Mouse (Mus musculus) common myeloid progenitor, adult 5-6 weeks (primary cell): Measurements from ENCODE around the gene Srcin1. TPM values are rescaled to one million over a fixed set of nuclear protein-coding genes. Genes with fewer than 3 reads are reported as not detected.

Experiments used
- ATAC-seq: replicated peaks from 2 replicates; pipeline ENCODE4 v1.8.0; 2016; ENCODE audit warnings: low read depth, mild to moderate bottlenecking, moderate TSS enrichment, inconsistent platforms; ENCODE audit not compliant: poor library complexity, severe bottlenecking
- total RNA-seq: library from RNA; stranded (forward); fragments of 200-1000, 187-1606 nt; gene quantifications from 2 replicates; pipeline ENCODE4 v1.2.3, GENCODE M21; 2017

The Srcin1 gene
- total RNA-seq, 1 experiment from 2014 or later, result not detected

- peak; percentile 65 for ATAC-seq
Observed at GRCm38 (mm10) chr11:97476334-97477095, 99.5 kb downstream of the Srcin1 start.

GRCm38 (mm10) chr11:97471276-97471675 lies 104.7 kb downstream of the Srcin1 start:
- ATAC-seq, result no peak

- no peak for ATAC-seq
Observed at GRCm38 (mm10) chr11:97469828-97470227, 106.2 kb downstream of the Srcin1 start.

- ATAC-seq, result peak; percentile 87
Observed at GRCm38 (mm10) chr11:97468639-97469287, 107.2 kb downstream of the Srcin1 start.

GRCm38 (mm10) chr11:97466444-97467160 lies 109.4 kb downstream of the Srcin1 start:
- ATAC-seq, result no peak

GRCm38 (mm10) chr11:97465957-97466356 lies 110.0 kb downstream of the Srcin1 start:
- no peak for ATAC-seq

GRCm38 (mm10) chr11:97463991-97464390 lies 112.0 kb downstream of the Srcin1 start:
- ATAC-seq, result no peak

- ATAC-seq, result no peak
Observed at GRCm38 (mm10) chr11:97463166-97463565, 112.8 kb downstream of the Srcin1 start.

GRCm38 (mm10) chr11:97462538-97462937 lies 113.4 kb downstream of the Srcin1 start:
- ATAC-seq, result no peak

- ATAC-seq, result no peak
Observed at GRCm38 (mm10) chr11:97461307-97461820, 114.6 kb downstream of the Srcin1 start.

Other genes with a start within 250 kb of the Srcin1 start
- not detected in 2 replicates for gene Gpr179, start 224.1 kb downstream of the Srcin1 start, total RNA-seq
- 14.2 and 16.1 TPM in 2 replicates for gene Socs7, start 213.6 kb downstream of the Srcin1 start, total RNA-seq
- 6.2 and 9.6 TPM in 2 replicates for gene Arhgap23, start 160.7 kb downstream of the Srcin1 start, total RNA-seq
- gene 4933428G20Rik, start 75.8 kb downstream of the Srcin1 start, total RNA-seq, result not detected in 2 replicates
- 1.8 and 2.7 TPM in 2 replicates for gene Epop, start 53.5 kb upstream of the Srcin1 start, total RNA-seq
- 4.9 and 9.7 TPM in 2 replicates for gene Mllt6, start 87.2 kb upstream of the Srcin1 start, total RNA-seq
- gene Cisd3, start 109.6 kb upstream of the Srcin1 start, total RNA-seq, result 2.8 and 5.6 TPM in 2 replicates
- 0.82 and 1.0 TPM in 2 replicates for gene Pcgf2, start 124.3 kb upstream of the Srcin1 start, total RNA-seq
- 109 and 147 TPM in 2 replicates for gene Psmb3, start 127.2 kb upstream of the Srcin1 start, total RNA-seq
- gene Pip4k2b, start 168.5 kb upstream of the Srcin1 start, total RNA-seq, result 38.5 and 55.8 TPM in 2 replicates
- gene Cwc25, start 190.4 kb upstream of the Srcin1 start, total RNA-seq, result 14.5 and 21.8 TPM in 2 replicates
- not detected in 2 replicates for gene 1700001P01Rik, start 199.7 kb upstream of the Srcin1 start, total RNA-seq
- gene Rpl23, start 206.3 kb upstream of the Srcin1 start, total RNA-seq, result 2,081 and 2,105 TPM in 2 replicates
- 79.1 and 126 TPM in 2 replicates for gene Lasp1, start 222.8 kb upstream of the Srcin1 start, total RNA-seq